Mouse (Mus musculus): ENCODE measurements around the gene Tmsb4x.

- TF ChIP-seq CTCF (IDR thresholded peaks at IDR 0.05; ENCODE audit: extremely low read depth, insufficient read depth, low read length) = no peak
- TF ChIP-seq POLR2A (IDR thresholded peaks at IDR 0.05; ENCODE audit: extremely low read depth, insufficient read depth, low read length) = no peak
These were observed 37.8 kb downstream of the Tmsb4x start for GRCm38 (mm10) chrX:167171281-167171680.

Data from cortical plate, adult 2 months (tissue).